Mouse (Mus musculus) neural tube, embryonic 14.5 days (tissue): ENCODE results near the gene Peak1. TPM values are rescaled to one million over a fixed set of nuclear protein-coding genes. Genes with fewer than 3 reads are reported as not detected.

Experiments used
- ATAC-seq: fragments of 200-750 bp; cut with Nextera tagmentation; 2 replicates; pipeline ENCODE4 v1.8.0; 2017; ENCODE audit warnings: low read depth, mild to moderate bottlenecking, moderate TSS enrichment, moderate library complexity
- H3K27ac ChIP-seq: fragments of 300-500 bp; sonication (generic); 2 replicates; pipeline ENCODE4 v1.5.1; 2014; ENCODE audit warnings: low read depth, mild to moderate bottlenecking, control low read depth, low read length, moderate library complexity, mixed read lengths
- H3K27me3 ChIP-seq: fragments of 300-500 bp; sonication (generic); 2 replicates; pipeline ENCODE4 v1.6.1; 2014; ENCODE audit warnings: low read length; ENCODE audit not compliant: control insufficient read depth, insufficient read depth
- H3K36me3 ChIP-seq: fragments of 300-500 bp; sonication (generic); 2 replicates; pipeline ENCODE4 v1.6.1; 2014; ENCODE audit warnings: low read length, mixed read lengths; ENCODE audit not compliant: control insufficient read depth, insufficient read depth
- H3K4me1 ChIP-seq: fragments of 300-500 bp; sonication (generic); 2 replicates; pipeline ENCODE4 v1.6.1; 2014; ENCODE audit warnings: low read length; ENCODE audit not compliant: control insufficient read depth, insufficient read depth
- H3K4me2 ChIP-seq: fragments of 300-500 bp; sonication (generic); 2 replicates; pipeline ENCODE4 v1.6.1; 2014; ENCODE audit warnings: mild to moderate bottlenecking, low read depth, low read length, control low read depth
- H3K4me3 ChIP-seq: fragments of 300-500 bp; sonication (generic); 2 replicates; pipeline ENCODE4 v1.5.1; 2014; ENCODE audit warnings: low read depth, low read length, control low read depth, mixed read lengths
- H3K9ac ChIP-seq: fragments of 300-500 bp; sonication (generic); replicated peaks from 2 replicates; pipeline ENCODE4 v1.6.1; 2014; ENCODE audit warnings: low read depth, mild to moderate bottlenecking, control low read depth, low read length, mixed read lengths
- H3K9me3 ChIP-seq: fragments of 300-500 bp; sonication (generic); 2 replicates; pipeline ENCODE4 v1.6.1; 2016; ENCODE audit warnings: low read length; ENCODE audit not compliant: control insufficient read depth
- WGBS: fragments of 180-500 bp; shearing (Covaris S2); extraction: QIAGEN DNeasy Blood & Tissue Kit; methylation state at CpG from one replicate; pipeline ENCODE4 v1.1.7; 2014; 5-methylcytosine and 5-hydroxymethylcytosine counted together
- polyA plus RNA-seq: library from polyadenylated mRNA; unstranded; fragments of >200 nt; fragmentation: Nextera tagmentation; extraction: Ambion mirVana; gene quantifications from 2 replicates; pipeline ENCODE4 v1.2.1, GENCODE M21; 2014

Gene Peak1
- polyA plus RNA-seq, 1 experiment from 2014 or later, result 9.0 TPM

GRCm38 (mm10) chr9:56255676-56256432 is 162.0 kb downstream of the Peak1 start:
- H3K9me3 ChIP-seq, result peaks cover 6% of the 10 kb centered on the region
- H3K27me3 ChIP-seq, result no peaks in the 10 kb centered on the region
- H3K27ac ChIP-seq, result no peak overlapping the region
- H3K4me3 ChIP-seq, result no peak overlapping the region
- H3K9ac ChIP-seq, result no peak overlapping the region
- no peak for ATAC-seq
- no peaks in the 10 kb centered on the region for H3K36me3 ChIP-seq
- H3K4me1 ChIP-seq, result no peaks in the 10 kb centered on the region
- no peak overlapping the region for H3K4me2 ChIP-seq
- WGBS, result 75% methylated on average over 6 of the region's 6 CpGs

GRCm38 (mm10) chr9:56244336-56244735 is 173.5 kb downstream of the Peak1 start:
- Histone ChIP-seq H3K9me3 (no peaks in the 10 kb centered on the region), H3K9ac (no peak overlapping the region), H3K4me1 (no peaks in the 10 kb centered on the region), H3K4me3 (no peak overlapping the region), H3K4me2 (no peak overlapping the region), H3K27ac (no peak overlapping the region), H3K27me3 (no peaks in the 10 kb centered on the region), H3K36me3 (no peaks in the 10 kb centered on the region)
- no peak for ATAC-seq
- WGBS, result 92% methylated on average over 8 of the region's 8 CpGs

GRCm38 (mm10) chr9:56243885-56244284 is 174.0 kb downstream of the Peak1 start:
- ATAC-seq, result no peak
- Histone ChIP-seq H3K4me1 (no peaks in the 10 kb centered on the region), H3K27ac (no peak overlapping the region), H3K36me3 (no peaks in the 10 kb centered on the region), H3K9ac (no peak overlapping the region), H3K9me3 (no peaks in the 10 kb centered on the region), H3K4me3 (no peak overlapping the region), H3K4me2 (no peak overlapping the region), H3K27me3 (no peaks in the 10 kb centered on the region)
- WGBS, result 92% methylated on average over 7 of the region's 7 CpGs

- no peaks in the 10 kb centered on the region for H3K36me3 ChIP-seq
- ATAC-seq, result no peak
Observed at GRCm38 (mm10) chr9:56242686-56243085, 175.2 kb downstream of the Peak1 start.

GRCm38 (mm10) chr9:56241076-56241475 is 176.8 kb downstream of the Peak1 start:
- Histone ChIP-seq H3K4me1 (no peaks in the 10 kb centered on the region), H3K4me3 (no peak overlapping the region), H3K27ac (no peak overlapping the region)

More at GRCm38 (mm10) chr9:56242686-56243085, 175.2 kb downstream of the Peak1 start:
- Histone ChIP-seq H3K4me1 (no peaks in the 10 kb centered on the region), H3K27me3 (no peaks in the 10 kb centered on the region), H3K4me2 (no peak overlapping the region), H3K27ac (no peak overlapping the region), H3K9me3 (no peaks in the 10 kb centered on the region), H3K4me3 (no peak overlapping the region), H3K9ac (no peak overlapping the region)
- WGBS, result 77% methylated on average over 3 of the region's 3 CpGs

GRCm38 (mm10) chr9:56235871-56236298 is 182.0 kb downstream of the Peak1 start:
- Histone ChIP-seq H3K9ac (no peak overlapping the region), H3K27me3 (no peaks in the 10 kb centered on the region), H3K4me1 (no peaks in the 10 kb centered on the region; the same call in 1 of the 2 replicates), H3K4me3 (no peak overlapping the region), H3K9me3 (no peaks in the 10 kb centered on the region), H3K4me2 (no peak overlapping the region), H3K27ac (no peak overlapping the region), H3K36me3 (no peaks in the 10 kb centered on the region)
- WGBS, result 53% methylated on average over 6 of the region's 6 CpGs
- no peak for ATAC-seq

More at GRCm38 (mm10) chr9:56241076-56241475, 176.8 kb downstream of the Peak1 start:
- Histone ChIP-seq H3K4me2 (no peak overlapping the region), H3K9me3 (no peaks in the 10 kb centered on the region), H3K36me3 (no peaks in the 10 kb centered on the region), H3K27me3 (no peaks in the 10 kb centered on the region), H3K9ac (no peak overlapping the region)
- WGBS, result 92% methylated on average over 5 of the region's 5 CpGs
- no peak for ATAC-seq

GRCm38 (mm10) chr9:56235281-56235680 is 182.6 kb downstream of the Peak1 start:
- H3K4me2 ChIP-seq, result no peak overlapping the region
- no peaks in the 10 kb centered on the region for H3K9me3 ChIP-seq
- no peaks in the 10 kb centered on the region; the same call in 1 of the 2 replicates for H3K4me1 ChIP-seq
- no peak overlapping the region for H3K4me3 ChIP-seq
- H3K9ac ChIP-seq, result no peak overlapping the region
- H3K27me3 ChIP-seq, result no peaks in the 10 kb centered on the region
- no peak for ATAC-seq
- H3K27ac ChIP-seq, result no peak overlapping the region
- no peaks in the 10 kb centered on the region for H3K36me3 ChIP-seq
- WGBS, result 80% methylated on average over 5 of the region's 5 CpGs

GRCm38 (mm10) chr9:56234561-56234960 is 183.3 kb downstream of the Peak1 start:
- H3K4me2 ChIP-seq, result no peak overlapping the region
- no peak overlapping the region for H3K4me3 ChIP-seq
- H3K9me3 ChIP-seq, result no peaks in the 10 kb centered on the region
- ATAC-seq, result no peak
- no peak overlapping the region for H3K9ac ChIP-seq
- no peaks in the 10 kb centered on the region; the same call in 1 of the 2 replicates for H3K4me1 ChIP-seq
- H3K27ac ChIP-seq, result no peak overlapping the region
- 92% methylated on average over 3 of the region's 3 CpGs for WGBS
- no peaks in the 10 kb centered on the region for H3K27me3 ChIP-seq
- no peaks in the 10 kb centered on the region for H3K36me3 ChIP-seq

- no peaks in the 10 kb centered on the region for H3K27me3 ChIP-seq
- ATAC-seq, result no peak
- WGBS, result 78% methylated on average over 2 of the region's 2 CpGs
- H3K9ac ChIP-seq, result no peak overlapping the region
- H3K9me3 ChIP-seq, result no peaks in the 10 kb centered on the region
- no peak overlapping the region for H3K4me2 ChIP-seq
- H3K4me3 ChIP-seq, result no peak overlapping the region
- H3K4me1 ChIP-seq, result no peaks in the 10 kb centered on the region; the same call in 1 of the 2 replicates
- no peak overlapping the region for H3K27ac ChIP-seq
- no peaks in the 10 kb centered on the region for H3K36me3 ChIP-seq
Observed at GRCm38 (mm10) chr9:56233316-56233715, 184.6 kb downstream of the Peak1 start.
